Comparison of ENCODE assay signal across 8 mouse cellular contexts in the genomic region with DNA sequence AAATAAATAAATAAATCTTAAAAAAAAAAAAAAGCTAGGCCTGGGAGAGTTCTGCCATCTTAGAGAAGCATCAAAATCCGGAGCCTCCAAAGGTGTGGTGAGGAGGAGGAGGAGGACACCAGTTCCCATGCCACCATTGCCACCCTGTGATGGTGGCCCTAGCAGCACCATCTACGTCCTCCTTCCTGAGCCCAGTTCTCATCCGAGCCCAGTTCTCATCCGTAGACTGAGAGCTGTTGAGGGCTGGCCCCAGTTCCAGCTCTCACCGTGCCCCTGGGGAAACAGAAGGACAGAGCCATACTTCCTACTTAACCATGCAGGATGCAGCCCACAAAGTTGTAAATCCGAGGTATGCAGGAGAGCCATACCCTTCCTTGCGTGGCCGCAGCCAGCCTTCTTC. TPM values are rescaled to one million over a fixed set of nuclear protein-coding genes. Genes with fewer than 3 reads are reported as not detected.
A peak's percentile ranks its signal among the peaks of the same experiment; 100 is the strongest.
DNase-seq lines count a peak whose midpoint lies in the region; ATAC-seq and TF ChIP-seq lines count a peak whose summit lies in the region.
"Had no signal": no experiment of that assay in that cellular context is flagged by ENCODE, and none has a peak within 500 bp of the region (broad histone marks: within the 10 kb centered on the region; RNA-seq: fewer than 3 reads in every experiment).

No protein-coding gene starts in this region.

- H3K4me3 ChIP-seq in liver, embryonic 11.5 days (ENCODE audit: low read depth, low read length) = no peak overlapping the region; the same call in 1 of the 2 replicates
- peak overlapping the region; percentile 13; the same call in 1 of the 2 replicates for H3K4me3 ChIP-seq in forebrain, embryonic 14.5 days (ENCODE audit: low read depth, low read length)
- no peak overlapping the region for H3K4me3 ChIP-seq in limb, embryonic 11.5 days (ENCODE audit: low read depth, low read length)
- peak overlapping the region; percentile 16; the same call in 1 of the 2 replicates for H3K4me3 ChIP-seq in small intestine, adult 2 months (ENCODE audit: low read depth, low read length)

- no peak overlapping the region for H3K9ac ChIP-seq in liver, embryonic 11.5 days (ENCODE audit: low read depth, low read length)
- H3K9ac ChIP-seq in forebrain, embryonic 14.5 days (ENCODE audit: low read length) = no peak overlapping the region
- H3K9ac ChIP-seq in limb, embryonic 11.5 days (ENCODE audit: low read length) = no peak overlapping the region

- no peaks in the 10 kb centered on the region for H3K9me3 ChIP-seq in liver, embryonic 11.5 days (ENCODE audit: control insufficient read depth, low read length)
- H3K9me3 ChIP-seq in forebrain, embryonic 14.5 days (replicated peaks; ENCODE audit: control insufficient read depth, low read length) = no peaks in the 10 kb centered on the region
- H3K9me3 ChIP-seq in limb, embryonic 11.5 days (ENCODE audit: control insufficient read depth, low read length) = no peaks in the 10 kb centered on the region

- TF ChIP-seq POLR2A in small intestine, adult 2 months (IDR thresholded peaks at IDR 0.05; ENCODE audit: low read depth, low read length) = no peak

- ATAC-seq in liver, embryonic 11.5 days (replicated peaks; ENCODE audit: low FRiP score) = no peak
- ATAC-seq in forebrain, embryonic 14.5 days = no peak
- ATAC-seq in limb, embryonic 11.5 days (ENCODE audit: insufficient number of reproducible peaks, low FRiP score, low TSS enrichment, low read depth) = no peak
- no peak for ATAC-seq in monocyte, adult 5-6 weeks (replicated peaks; ENCODE audit: insufficient number of reproducible peaks, low FRiP score, low TSS enrichment, poor library complexity, severe bottlenecking)

- no peaks in the 10 kb centered on the region for H3K36me3 ChIP-seq in liver, embryonic 11.5 days (ENCODE audit: control insufficient read depth, insufficient read depth, low read length)
- H3K36me3 ChIP-seq in forebrain, embryonic 14.5 days (ENCODE audit: control insufficient read depth, insufficient read depth, low read length) = no peaks in the 10 kb centered on the region
- no peaks in the 10 kb centered on the region for H3K36me3 ChIP-seq in limb, embryonic 11.5 days (ENCODE audit: control insufficient read depth, insufficient read depth, low read length)
- H3K36me3 ChIP-seq in small intestine, adult 2 months (ENCODE audit: control insufficient read depth, insufficient read depth, low read length) = no peaks in the 10 kb centered on the region

- DNase-seq in liver, embryonic 11.5 days (ENCODE audit: low spot score) = no peak
- no peak for DNase-seq in liver
- no peak for DNase-seq in forebrain, embryonic 14.5 days (ENCODE audit: low spot score)
- no peak for DNase-seq in limb, embryonic 11.5 days (ENCODE audit: low spot score)
- DNase-seq in layer of hippocampus, adult 8-10 months (ENCODE audit: low spot score in 2 of 2) = no peak
- DNase-seq: kidney, postnatal 10 days had no signal

- H3K27ac ChIP-seq in liver, embryonic 11.5 days (ENCODE audit: low read depth, low read length) = no peak overlapping the region
- H3K27ac ChIP-seq in forebrain, embryonic 14.5 days (ENCODE audit: low read depth, low read length) = no peak overlapping the region
- H3K27ac ChIP-seq in limb, embryonic 11.5 days (replicated peaks; ENCODE audit: low read depth, low read length) = no peak overlapping the region
- H3K27ac ChIP-seq in small intestine, adult 2 months (ENCODE audit: insufficient read depth, low read depth, low read length) = no peak overlapping the region

- peaks cover 34% of the 10 kb centered on the region for H3K27me3 ChIP-seq in liver, embryonic 11.5 days (replicated peaks; ENCODE audit: control insufficient read depth, insufficient read depth, low read length)
- no peaks in the 10 kb centered on the region for H3K27me3 ChIP-seq in forebrain, embryonic 14.5 days (replicated peaks; ENCODE audit: control insufficient read depth, insufficient read depth, low read length)
- H3K27me3 ChIP-seq in limb, embryonic 11.5 days (ENCODE audit: control insufficient read depth, insufficient read depth, low read length) = 0 out of 2 replicates have a peak, but pooled peaks cover 5% of the 10 kb centered on the region
- H3K27me3 ChIP-seq in small intestine, adult 2 months (ENCODE audit: control insufficient read depth, insufficient read depth, low read length) = no peaks in the 10 kb centered on the region

- TF ChIP-seq CTCF in small intestine, adult 2 months (IDR thresholded peaks at IDR 0.05; ENCODE audit: extremely low read depth, insufficient read length, insufficient replicate concordance, low read depth, low read length) = no peak

- 37% methylated on average over 8 of the region's 8 CpGs for WGBS in liver, embryonic 11.5 days
- 48% methylated on average over 8 of the region's 8 CpGs for WGBS in forebrain, embryonic 14.5 days
- WGBS in limb, embryonic 11.5 days = 52% methylated on average over 8 of the region's 8 CpGs
- 46% methylated on average over 8 of the region's 8 CpGs for WGBS in small intestine, adult 2 months

- H3K4me2 ChIP-seq in liver, embryonic 11.5 days = peak overlapping the region; percentile 37
- H3K4me2 ChIP-seq in forebrain, embryonic 14.5 days (ENCODE audit: low read length) = peak overlapping the region; percentile 38
- peak overlapping the region; percentile 15; the same call in 1 of the 2 replicates for H3K4me2 ChIP-seq in limb, embryonic 11.5 days (ENCODE audit: low read depth, severe bottlenecking)

- 0 out of 2 replicates have a peak, but pooled peaks cover 3% of the 10 kb centered on the region for H3K4me1 ChIP-seq in liver, embryonic 11.5 days (replicated peaks; ENCODE audit: control insufficient read depth, insufficient read depth, low read length)
- peaks cover 3% of the 10 kb centered on the region for H3K4me1 ChIP-seq in forebrain, embryonic 14.5 days (ENCODE audit: control insufficient read depth, insufficient read depth, low read length)
- peaks cover 27% of the 10 kb centered on the region for H3K4me1 ChIP-seq in limb, embryonic 11.5 days (ENCODE audit: control insufficient read depth, insufficient read depth, low read length)
- H3K4me1 ChIP-seq in small intestine, adult 2 months (ENCODE audit: control insufficient read depth, insufficient read depth, insufficient read length, low read length) = no peaks in the 10 kb centered on the region

RNA-seq across cellular contexts. Expression of a gene that starts 22.4 kb away (rescaled TPM):
- 11.1 and 11.4 TPM in 2 replicates for polyA plus RNA-seq in liver, embryonic 11.5 days (2014; fragmentation: Nextera tagmentation; extraction: Ambion mirVana)
- polyA plus RNA-seq in forebrain, embryonic 14.5 days (2014; fragmentation: Nextera tagmentation; extraction: Ambion mirVana) = 5.0 and 7.8 TPM in 2 replicates
- polyA plus RNA-seq in limb, embryonic 11.5 days (2014; fragmentation: Nextera tagmentation; extraction: Ambion mirVana) = 12.4 and 13.4 TPM in 2 replicates
- polyA plus RNA-seq in small intestine, adult 2 months (2012; rRNA removed) = 4.8 and 6.5 TPM in 2 replicates
- 0.21 to 1.3 TPM (median 0.58 TPM) in 3 replicates for total RNA-seq in monocyte, adult 5-6 weeks (2017)
- total RNA-seq in layer of hippocampus, adult 8-10 months (2022) = 1 to 10 TPM; 1.9 to 2.8 (median 2.3) TPM

RNA-seq across cellular contexts. Expression of a gene that starts 56.8 kb away (rescaled TPM):
- 308 and 337 TPM in 2 replicates for polyA plus RNA-seq in liver, embryonic 11.5 days (2014; fragmentation: Nextera tagmentation; extraction: Ambion mirVana)
- polyA plus RNA-seq in forebrain, embryonic 14.5 days (2014; fragmentation: Nextera tagmentation; extraction: Ambion mirVana) = 215 and 222 TPM in 2 replicates
- polyA plus RNA-seq in limb, embryonic 11.5 days (2014; fragmentation: Nextera tagmentation; extraction: Ambion mirVana) = 240 and 256 TPM in 2 replicates
- polyA plus RNA-seq in small intestine, adult 2 months (2012; rRNA removed) = 61.3 and 68.9 TPM in 2 replicates
- 31.8 to 48.7 TPM (median 44.4 TPM) in 3 replicates for total RNA-seq in monocyte, adult 5-6 weeks (2017)
- 100 to 1,000 TPM in 1 of 4 experiments, 10 to 100 TPM in 3; 85.9 to 105 (median 94.0) TPM for total RNA-seq in layer of hippocampus, adult 8-10 months (2022)

Comparison
In these comparisons a context has a peak if more than half of its experiments do, and no peak if none do; other contexts are left out.
1. H3K4me3 ChIP-seq: peak in forebrain, embryonic 14.5 days (single experiment) and small intestine, adult 2 months (single experiment); none in liver, embryonic 11.5 days (single experiment) and limb, embryonic 11.5 days (single experiment).
2. Peak in every context shown above with its lines, with median percentiles within 50 percentile points of each other: H3K4me2 ChIP-seq.